Mouse (Mus musculus) frontal cortex, postnatal 10 days (tissue): ENCODE measurements at regions not wholly inside any gene's neighbourhood (a gene's known extent, or its start where the extent isn't known, plus 50 kb on each side); places are given as distances from the start of the nearest gene placed in this dataset.

Experiments
- DNase-seq, 2 experiments: peaks; one replicate each; pipeline ENCODE4 v3.0.0; 2022; ENCODE audit warnings: low spot score in 2 of 2, mixed read lengths in 1 of 2

GRCm38 (mm10) chr2:110426881-110427280, 63.9 kb upstream of the Fibin start:
- no peak for DNase-seq

GRCm38 (mm10) chr2:110452694-110453093, 89.7 kb upstream of the Fibin start:
- DNase-seq = no peak

DNA sequence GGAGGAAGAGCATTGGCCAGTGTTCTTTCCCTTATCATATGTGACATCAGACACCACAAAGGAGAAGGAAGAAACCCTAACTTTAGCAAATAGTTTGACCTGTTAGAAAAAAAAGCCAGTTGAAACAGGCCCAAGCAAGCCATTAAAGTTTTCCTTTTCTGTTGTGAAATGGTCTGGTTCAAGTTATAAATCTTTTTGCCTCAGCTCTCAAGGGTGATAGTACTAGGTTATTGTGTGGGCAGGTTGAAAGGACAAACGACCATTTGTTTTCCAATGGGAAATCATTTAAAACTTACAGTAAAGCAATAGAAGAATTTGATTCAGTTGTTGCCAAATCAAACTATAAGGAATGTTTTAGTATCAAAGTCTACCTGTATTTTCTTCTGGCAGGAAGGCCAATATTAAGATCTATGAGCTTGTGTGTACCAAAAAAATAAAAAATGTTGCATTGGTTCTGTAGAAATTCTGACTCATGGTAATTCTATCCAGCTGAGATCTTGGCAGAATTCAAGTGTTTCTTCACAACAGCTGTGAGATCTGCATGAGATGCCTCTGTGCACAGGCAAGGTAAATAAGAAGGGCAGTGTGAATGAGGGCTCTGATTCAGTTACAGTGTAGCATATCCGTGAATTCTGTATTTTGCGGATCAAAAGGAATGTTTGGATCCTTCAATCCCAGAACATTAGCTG, 109.5 kb upstream of the Fibin start:
- DNase-seq = no peak

- no peak for DNase-seq
Measured at GRCm38 (mm10) chr2:110476591-110476990, 113.6 kb upstream of the Fibin start.

- no peak for DNase-seq
Measured at GRCm38 (mm10) chr2:110481327-110481726, 115.8 kb upstream of the Slc5a12 start.

- DNase-seq = no peak
Measured at GRCm38 (mm10) chr2:110486201-110486600, 110.9 kb upstream of the Slc5a12 start.

DNA sequence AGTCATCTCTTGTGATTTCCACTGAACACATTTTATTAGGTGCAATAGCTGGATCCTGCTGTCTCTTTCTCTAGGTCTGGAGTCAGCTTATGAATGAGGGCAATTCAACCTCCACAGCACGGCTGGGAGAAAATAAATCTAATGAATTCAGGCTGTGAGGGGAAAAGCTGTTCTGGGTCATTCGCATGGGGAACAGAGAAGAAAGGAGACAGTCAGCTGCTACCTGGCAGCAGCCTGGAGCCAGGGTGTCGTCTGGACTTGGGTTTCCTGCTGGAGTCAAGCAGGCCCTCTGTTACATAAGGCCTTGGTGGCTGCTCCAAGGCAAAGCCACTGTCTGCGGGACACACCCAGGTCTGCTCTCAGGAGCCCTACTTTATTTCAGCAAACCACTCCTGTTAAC, 110.4 kb upstream of the Slc5a12 start:
- peak in 1 of 2 experiments; percentile 7 for DNase-seq

GRCm38 (mm10) chr2:110487950-110488349, 109.1 kb upstream of the Slc5a12 start:
- DNase-seq = no peak

GRCm38 (mm10) chr2:110501786-110502185, 95.3 kb upstream of the Slc5a12 start:
- no peak for DNase-seq

DNA sequence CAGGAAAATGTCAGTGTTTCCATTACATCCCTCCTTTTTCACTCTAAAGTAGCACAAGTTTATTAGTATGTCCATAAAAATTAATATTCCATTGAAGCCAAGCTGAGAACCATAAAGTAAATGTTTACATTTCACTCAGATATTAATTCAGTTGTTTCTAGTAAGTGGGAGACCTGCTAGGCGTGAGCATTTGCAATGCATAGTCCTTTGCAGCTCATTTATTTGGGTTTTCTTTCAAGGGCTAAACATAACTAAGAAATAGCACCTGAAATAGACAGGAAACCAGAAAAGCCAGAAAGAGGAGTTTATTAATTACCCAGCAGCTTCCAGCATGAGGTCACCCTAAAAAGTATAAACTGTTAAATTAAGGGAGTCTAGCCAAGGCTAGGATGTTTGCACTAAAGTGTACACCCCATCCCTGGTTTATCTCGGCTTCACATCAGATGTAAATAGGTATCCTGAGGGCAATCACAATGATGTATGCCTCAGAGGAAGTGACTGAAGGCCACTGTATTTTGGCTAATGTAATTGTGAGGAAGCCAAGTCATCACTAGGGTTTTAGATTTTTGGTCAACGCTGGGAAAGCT, 88.8 kb upstream of the Slc5a12 start:
- DNase-seq = no peak

DNA sequence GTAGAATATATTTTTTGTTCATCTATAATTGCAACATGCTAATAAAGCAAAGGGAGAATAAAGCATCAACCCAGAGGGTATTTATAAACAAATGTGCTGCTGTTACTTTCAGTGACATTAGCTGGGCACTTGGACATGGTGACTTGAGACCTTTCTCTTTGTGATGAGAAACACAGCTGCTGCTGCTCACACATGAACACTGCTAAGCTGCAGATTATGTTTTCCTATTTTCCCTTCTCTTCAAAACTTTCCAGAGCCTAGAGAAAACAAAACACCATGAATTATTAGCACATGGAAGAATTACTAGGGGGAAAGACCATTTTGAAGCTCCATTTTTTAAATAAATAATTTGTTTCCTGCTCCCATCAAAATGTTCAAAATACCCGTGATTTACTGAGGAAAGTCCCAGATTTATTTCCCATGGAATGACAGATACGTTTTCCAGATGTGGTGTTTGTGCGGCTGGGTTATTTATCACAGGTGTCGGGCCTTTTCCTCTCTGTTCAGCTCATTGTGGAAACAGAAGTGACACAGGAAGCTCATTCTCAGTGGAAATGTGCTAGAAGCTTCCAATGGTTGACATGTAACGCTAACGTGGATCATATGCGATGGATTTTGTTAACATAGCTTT, 73.8 kb upstream of the Slc5a12 start:
- no peak for DNase-seq

GRCm38 (mm10) chr2:110528191-110528590, 68.9 kb upstream of the Slc5a12 start:
- no peak for DNase-seq

DNA sequence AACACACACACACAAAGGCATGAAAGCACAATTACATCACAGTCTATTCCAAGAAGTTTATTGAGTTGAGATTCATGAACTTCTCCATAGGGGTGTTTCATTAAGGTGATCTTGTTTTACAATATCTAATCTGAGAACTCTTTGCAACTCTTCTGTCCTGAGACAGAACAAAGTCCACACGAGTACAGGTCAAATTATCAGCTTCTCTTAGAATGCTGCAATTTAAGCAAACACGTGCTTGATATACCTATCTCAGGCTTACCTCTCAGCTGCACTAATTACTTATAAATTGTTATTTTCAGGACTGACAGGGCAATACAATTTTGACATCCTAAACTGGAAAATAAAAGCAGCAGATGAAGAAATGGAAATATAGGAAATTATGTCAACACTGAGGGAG, 57.0 kb upstream of the Slc5a12 start:
- DNase-seq = no peak

DNA sequence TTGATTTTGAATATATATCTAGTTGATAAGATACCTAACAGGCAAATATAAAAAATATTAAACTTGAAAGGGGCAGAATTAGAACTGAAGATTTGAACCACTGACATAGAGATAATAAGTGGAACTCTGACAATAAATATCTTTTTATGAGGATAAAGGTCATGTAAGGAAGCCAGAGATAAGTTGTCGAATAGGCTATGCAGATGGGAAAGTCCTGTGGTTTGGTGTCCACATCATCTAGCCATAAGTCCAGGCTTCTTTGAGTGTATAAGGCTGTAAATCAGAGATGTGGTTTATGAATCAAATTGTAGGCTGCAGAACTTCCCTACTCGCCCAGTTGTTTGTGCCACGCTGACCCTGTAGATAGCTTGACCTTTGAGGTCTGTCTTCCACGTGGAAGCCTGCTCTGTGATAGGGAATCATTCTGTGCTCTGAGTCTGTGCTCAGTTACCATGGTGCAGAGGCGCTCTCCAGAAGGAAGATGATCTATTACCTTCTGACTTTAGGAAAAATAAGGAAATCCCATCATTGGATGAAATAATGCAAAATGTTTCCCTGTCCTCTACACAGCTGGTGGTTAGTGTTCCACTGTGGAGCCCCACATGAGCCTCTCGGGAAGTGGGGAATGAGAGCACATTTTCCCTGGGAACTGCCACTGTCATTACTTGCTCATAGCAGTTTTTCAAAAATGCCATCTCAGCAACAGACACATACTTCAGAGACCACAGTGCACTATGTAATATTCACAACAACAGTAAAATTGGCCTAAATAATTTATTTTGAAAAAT, 56.3 kb upstream of the Slc5a12 start:
- no peak for DNase-seq

DNA sequence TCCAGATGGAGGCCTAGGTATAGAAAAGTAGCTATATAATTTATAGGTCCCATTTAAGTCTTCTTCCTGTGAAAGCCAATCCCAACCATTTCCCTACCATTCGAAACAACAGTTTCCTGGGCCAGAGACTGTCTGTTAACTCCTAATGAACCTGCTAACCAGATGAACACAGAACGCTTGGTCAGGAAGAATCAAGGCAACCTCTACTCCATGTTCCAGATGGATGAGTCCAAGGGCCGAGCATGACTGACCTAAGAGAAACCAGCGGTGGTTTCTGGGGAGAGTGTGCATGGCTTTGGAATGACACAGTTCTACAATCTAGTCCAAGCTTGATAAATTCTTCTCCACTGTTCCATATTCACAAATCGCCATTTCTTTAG, 55.8 kb upstream of the Slc5a12 start:
- DNase-seq = no peak
